Mouse (Mus musculus): Measurements from ENCODE around the gene Kctd15.

Kctd15 gene

GRCm38 (mm10) chr7:34618141-34618890, 38.2 kb downstream of the Kctd15 start:
- no peak for DNase-seq

GRCm38 (mm10) chr7:34616275-34616674, 40.3 kb downstream of the Kctd15 start:
- DNase-seq, result no peak

GRCm38 (mm10) chr7:34610445-34610844, 46.1 kb downstream of the Kctd15 start:
- DNase-seq, result no peak

GRCm38 (mm10) chr7:34607334-34607970, 49.1 kb downstream of the Kctd15 start:
- DNase-seq, result no peak

- DNase-seq, result peak; percentile 13
Measured at GRCm38 (mm10) chr7:34606729-34607128, 49.8 kb downstream of the Kctd15 start.

GRCm38 (mm10) chr7:34606051-34606450, 50.5 kb downstream of the Kctd15 start:
- no peak for DNase-seq

- no peak for DNase-seq
Measured at GRCm38 (mm10) chr7:34598576-34598975, 58.0 kb downstream of the Kctd15 start.

GRCm38 (mm10) chr7:34597986-34598385, 58.5 kb downstream of the Kctd15 start:
- no peak for DNase-seq

GRCm38 (mm10) chr7:34596531-34597235, 59.8 kb downstream of the Kctd15 start:
- DNase-seq, result peak; percentile 5

GRCm38 (mm10) chr7:34595307-34595565, 61.3 kb downstream of the Kctd15 start:
- no peak for DNase-seq

- peak; percentile 16 for DNase-seq
Measured at GRCm38 (mm10) chr7:34594501-34595306, 61.8 kb downstream of the Kctd15 start.

- DNase-seq, result no peak
Measured at GRCm38 (mm10) chr7:34590711-34591110, 65.8 kb downstream of the Kctd15 start.
